31 mouse cellular contexts compared by ENCODE assay signal in the genomic region with DNA sequence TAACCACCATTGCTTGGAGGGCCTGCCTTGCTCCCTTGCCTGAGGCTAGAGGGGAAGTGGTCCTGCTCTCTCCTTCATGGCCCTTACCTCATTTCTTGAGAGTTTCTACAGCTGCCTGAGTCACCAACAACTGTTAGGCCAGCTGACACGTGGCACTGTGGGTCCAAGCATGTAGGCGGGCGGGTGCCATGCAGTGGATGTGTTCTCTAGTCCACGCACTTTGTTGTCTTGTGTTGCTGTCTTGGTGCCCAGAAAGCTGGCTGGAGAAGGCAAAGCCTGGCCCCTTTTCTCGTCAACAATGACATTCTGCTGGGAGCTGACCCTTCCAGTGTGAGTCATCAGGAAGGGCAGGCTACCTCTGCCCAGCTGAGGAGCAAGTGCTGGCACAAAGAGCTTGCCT. TPM values are rescaled to one million over a fixed set of nuclear protein-coding genes. Genes with fewer than 3 reads are reported as not detected.
DNase-seq lines count a peak whose midpoint lies in the region; ATAC-seq lines count a peak whose summit lies in the region.
"Had no signal": no experiment of that assay in that cellular context is flagged by ENCODE, and none has a peak within 500 bp of the region (broad histone marks: within the 10 kb centered on the region; RNA-seq: fewer than 3 reads in every experiment).

No protein-coding gene starts in this region.

- WGBS in intestine, embryonic 16.5 days: 77% methylated on average over 5 of the region's 5 CpGs

- no peak overlapping the region for H3K4me3 ChIP-seq in intestine, embryonic 16.5 days (ENCODE audit: low read length)
- H3K4me3 ChIP-seq: embryonic facial prominence, embryonic 10.5 days; embryonic facial prominence, embryonic 15.5 days; forebrain, embryonic 12.5 days; heart, embryonic 15.5 days; intestine, embryonic 15.5 days; midbrain, embryonic 10.5 days; midbrain, embryonic 15.5 days had no signal

- ATAC-seq in common myeloid progenitor, adult 5-6 weeks (replicated peaks; ENCODE audit: low read depth, poor library complexity, severe bottlenecking): peak; percentile 58
- no peak for ATAC-seq in intestine, embryonic 16.5 days
- ATAC-seq: forebrain, postnatal 0 days; hindbrain, postnatal 0 days; intestine, embryonic 15.5 days; midbrain, embryonic 15.5 days had no signal

- peaks cover 3% of the 10 kb centered on the region; the same call in 1 of the 2 replicates for H3K27me3 ChIP-seq in intestine, embryonic 16.5 days (replicated peaks; ENCODE audit: control insufficient read depth, insufficient read depth, low read length)
- H3K27me3 ChIP-seq: embryonic facial prominence, embryonic 15.5 days; heart, embryonic 15.5 days; midbrain, embryonic 15.5 days had no signal

- H3K4me2 ChIP-seq in intestine, embryonic 16.5 days (ENCODE audit: low read depth, low read length): no peak overlapping the region
- H3K4me2 ChIP-seq: embryonic facial prominence, embryonic 15.5 days; forebrain, embryonic 12.5 days; heart, embryonic 15.5 days; intestine, embryonic 15.5 days; lung, embryonic 14.5 days; midbrain, embryonic 15.5 days had no signal

- H3K27ac ChIP-seq in intestine, embryonic 16.5 days (ENCODE audit: low read length): no peak overlapping the region
- H3K27ac ChIP-seq: embryonic facial prominence, embryonic 10.5 days; embryonic facial prominence, embryonic 15.5 days; forebrain, embryonic 12.5 days; heart, embryonic 15.5 days; hindbrain, postnatal 0 days; intestine, embryonic 15.5 days; liver, embryonic 14.5 days; macrophage; midbrain, embryonic 10.5 days; midbrain, embryonic 15.5 days; stomach, postnatal 0 days had no signal

- H3K4me1 ChIP-seq in intestine, embryonic 16.5 days (ENCODE audit: control insufficient read depth, insufficient read depth, low read length): peaks cover 14% of the 10 kb centered on the region
- H3K4me1 ChIP-seq: midbrain, embryonic 15.5 days had no signal

- H3K36me3 ChIP-seq in intestine, embryonic 16.5 days (ENCODE audit: control insufficient read depth, insufficient read depth, low read length): no peaks in the 10 kb centered on the region
- H3K36me3 ChIP-seq: embryonic facial prominence, embryonic 10.5 days; embryonic facial prominence, embryonic 15.5 days; forebrain, embryonic 12.5 days; heart, embryonic 15.5 days; intestine, embryonic 15.5 days; midbrain, embryonic 10.5 days; midbrain, embryonic 15.5 days had no signal

- no peaks in the 10 kb centered on the region for H3K9me3 ChIP-seq in intestine, embryonic 16.5 days (ENCODE audit: control insufficient read depth, low read length)
- H3K9me3 ChIP-seq: embryonic facial prominence, embryonic 10.5 days; embryonic facial prominence, embryonic 15.5 days; forebrain, embryonic 12.5 days; heart, embryonic 15.5 days; intestine, embryonic 15.5 days; midbrain, embryonic 10.5 days; midbrain, embryonic 15.5 days had no signal

- DNase-seq in adrenal gland, adult 2 months: peak; percentile 60
- DNase-seq in adrenal gland, postnatal 4 days (ENCODE audit: low spot score in 2 of 2): no peak
- DNase-seq in 3134 (ENCODE audit: extremely low read depth, insufficient read length, low spot score) (peak; percentile 79), MN1 (ENCODE audit: low spot score) (peak; percentile 43)
- DNase-seq in cerebellum, adult 11-12 months: no peak
- no peak for DNase-seq in layer of hippocampus, adult 8-10 months (ENCODE audit: low spot score in 2 of 2)
- DNase-seq: adrenal gland, postnatal 14 days; B cell, adult 2 months; cerebellum, adult 9-10 months; forebrain, postnatal 0 days; kidney, adult 8-10 months; kidney, postnatal 10 days; layer of hippocampus, adult 9-11 months; liver; lung, embryonic 14.5 days; right cerebral cortex, postnatal 4 days; thymus, adult 18-20 months; thymus, postnatal 25 days had no signal

- H3K9ac ChIP-seq in intestine, embryonic 16.5 days (ENCODE audit: low read depth, low read length): no peak overlapping the region
- H3K9ac ChIP-seq: embryonic facial prominence, embryonic 15.5 days; forebrain, embryonic 12.5 days; forebrain, postnatal 0 days; heart, embryonic 15.5 days; intestine, embryonic 15.5 days; liver, embryonic 14.5 days; lung, embryonic 14.5 days; midbrain, embryonic 15.5 days had no signal

RNA-seq across cellular contexts. Expression of gene Csf1, which starts 12.6 kb away (rescaled TPM):
- total RNA-seq in adrenal gland, adult 2 months (2021): 10 to 100 TPM; 16.5 to 25.2 TPM
- 21.1 and 23.4 TPM in 2 replicates for polyA plus RNA-seq in adrenal gland, adult 2 months (2012; rRNA removed)
- 10 to 100 TPM; 18.0 to 19.8 TPM for total RNA-seq in adrenal gland, postnatal 4 days (2021)
- 1.2 and 2.1 TPM in 2 replicates for total RNA-seq in common myeloid progenitor, adult 5-6 weeks (2017)
- 11.8 and 13.9 TPM in 2 replicates for polyA plus RNA-seq in intestine, embryonic 16.5 days (2015; fragmentation: Nextera tagmentation; extraction: Ambion mirVana)
- total RNA-seq in layer of hippocampus, adult 8-10 months (2022): 10 to 100 TPM; 24.9 to 58.2 (median 39.9) TPM

Comparison
In these comparisons a context has a peak if more than half of its experiments do, and no peak if none do; other contexts are left out.
1. DNase-seq: peak in adrenal gland, adult 2 months (single experiment), 3134 (single experiment) and MN1 (single experiment); none in adrenal gland, postnatal 4 days (0 of 2), cerebellum, adult 11-12 months (single experiment) and layer of hippocampus, adult 8-10 months (0 of 2).